In the genomic region with DNA sequence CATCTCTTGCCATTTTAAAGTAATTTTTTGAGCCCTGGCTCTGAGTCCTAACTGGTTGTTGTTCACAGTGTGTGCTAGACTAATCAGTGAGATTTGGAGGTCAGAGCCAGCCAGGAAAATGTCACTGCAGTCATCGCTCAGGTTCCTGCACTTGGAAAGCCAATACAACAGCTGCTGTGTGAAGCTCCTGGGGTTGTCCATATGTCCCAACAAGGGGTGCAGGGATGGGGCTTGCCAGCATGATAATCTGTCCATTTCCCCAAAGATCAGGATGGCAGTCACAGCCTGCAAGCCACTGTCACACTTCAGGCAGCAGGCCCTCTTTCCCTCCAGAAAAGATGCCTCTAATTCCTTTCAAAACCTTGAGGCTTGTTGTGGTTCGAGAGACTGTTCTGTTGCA, we compare ENCODE assay signal across 17 mouse cellular contexts.
DNase-seq lines count a peak whose midpoint lies in the region; ATAC-seq and TF ChIP-seq lines count a peak whose summit lies in the region.
"Had no signal": no experiment of that assay in that cellular context is flagged by ENCODE, and none has a peak within 500 bp of the region (broad histone marks: within the 10 kb centered on the region; RNA-seq: fewer than 3 reads in every experiment).

No protein-coding gene starts in this region.

- H3K4me1 ChIP-seq in embryonic facial prominence, embryonic 14.5 days (ENCODE audit: control insufficient read depth, insufficient read depth, low read length): peaks cover 9% of the 10 kb centered on the region
- H3K4me1 ChIP-seq in embryonic facial prominence, embryonic 10.5 days: peaks cover 52% of the 10 kb centered on the region
- H3K4me1 ChIP-seq in cerebellum, adult 2 months (ENCODE audit: control insufficient read depth, insufficient read depth, low read length): peaks cover 9% of the 10 kb centered on the region; the same call in 1 of the 2 replicates
- H3K4me1 ChIP-seq in forebrain, postnatal 0 days (ENCODE audit: insufficient read depth): peaks cover 9% of the 10 kb centered on the region; the same call in 1 of the 2 replicates
- H3K4me1 ChIP-seq: stomach, embryonic 15.5 days had no signal

- no peak for TF ChIP-seq POLR2A in cerebellum, adult 2 months (IDR thresholded peaks at IDR 0.05; ENCODE audit: borderline replicate concordance, insufficient read depth, low read length)

- H3K36me3 ChIP-seq in embryonic facial prominence, embryonic 14.5 days (ENCODE audit: control insufficient read depth, insufficient read depth, low read length): no peaks in the 10 kb centered on the region
- H3K36me3 ChIP-seq in embryonic facial prominence, embryonic 10.5 days (replicated peaks): no peaks in the 10 kb centered on the region
- no peaks in the 10 kb centered on the region for H3K36me3 ChIP-seq in forebrain, postnatal 0 days (ENCODE audit: insufficient read depth)
- H3K36me3 ChIP-seq: embryonic facial prominence, embryonic 12.5 days; stomach, embryonic 15.5 days had no signal

- WGBS in embryonic facial prominence, embryonic 14.5 days: 51% methylated on average over 2 of the region's 2 CpGs
- WGBS in embryonic facial prominence, embryonic 10.5 days: 61% methylated on average over 2 of the region's 2 CpGs
- WGBS in cerebellum, adult 2 months: 13% methylated on average over 2 of the region's 2 CpGs
- 31% methylated on average over 2 of the region's 2 CpGs for WGBS in forebrain, postnatal 0 days

- H3K9me3 ChIP-seq in embryonic facial prominence, embryonic 14.5 days (ENCODE audit: control insufficient read depth, low read length): no peaks in the 10 kb centered on the region
- no peaks in the 10 kb centered on the region for H3K9me3 ChIP-seq in embryonic facial prominence, embryonic 10.5 days
- H3K9me3 ChIP-seq in forebrain, postnatal 0 days (ENCODE audit: low read length): no peaks in the 10 kb centered on the region
- H3K9me3 ChIP-seq: embryonic facial prominence, embryonic 12.5 days; stomach, embryonic 15.5 days had no signal

- no peak overlapping the region for H3K9ac ChIP-seq in embryonic facial prominence, embryonic 14.5 days (ENCODE audit: low read depth, low read length)
- no peak overlapping the region for H3K9ac ChIP-seq in forebrain, postnatal 0 days
- H3K9ac ChIP-seq: embryonic facial prominence, embryonic 12.5 days; stomach, embryonic 15.5 days had no signal

- DNase-seq in embryonic facial prominence, embryonic 14.5 days (ENCODE audit: low spot score): peak; percentile 56
- no peak for DNase-seq in embryonic facial prominence, embryonic 10.5 days (ENCODE audit: low spot score)
- DNase-seq in layer of hippocampus, adult 9-11 months: peak; percentile 19
- DNase-seq in layer of hippocampus, adult 11-12 months (ENCODE audit: low spot score): no peak
- peak; percentile 93 to 96 for DNase-seq in cerebellum, adult 2 months
- peak; percentile 75 for DNase-seq in forebrain, postnatal 0 days
- no peak for DNase-seq in spleen, postnatal 10 days (ENCODE audit: low spot score in 2 of 2)
- no peak for DNase-seq in frontal cortex, postnatal 36 days (ENCODE audit: low spot score in 2 of 2)
- DNase-seq: B cell, adult 2 months; gastrocnemius, postnatal 36 days; lung, adult 18-20 months; right cerebral cortex, postnatal 4 days; thymus, postnatal 14 days had no signal

- H3K27ac ChIP-seq in embryonic facial prominence, embryonic 14.5 days (replicated peaks; ENCODE audit: low read depth, low read length): no peak overlapping the region
- H3K27ac ChIP-seq in embryonic facial prominence, embryonic 10.5 days (replicated peaks): no peak overlapping the region; the same call in 1 of the 2 replicates
- H3K27ac ChIP-seq in cerebellum, adult 2 months (ENCODE audit: insufficient read depth, low read length): no peak overlapping the region
- H3K27ac ChIP-seq in forebrain, postnatal 0 days (ENCODE audit: low read depth, low read length): peak overlapping the region; percentile 37; the same call in 1 of the 2 replicates
- H3K27ac ChIP-seq: embryonic facial prominence, embryonic 12.5 days; kidney, postnatal 0 days; stomach, embryonic 15.5 days had no signal

- no peak overlapping the region for H3K4me3 ChIP-seq in embryonic facial prominence, embryonic 14.5 days (ENCODE audit: low read depth, low read length)
- no peak overlapping the region for H3K4me3 ChIP-seq in embryonic facial prominence, embryonic 10.5 days
- no peak overlapping the region for H3K4me3 ChIP-seq in cerebellum, adult 2 months (replicated peaks; ENCODE audit: insufficient read depth, low read depth, low read length)
- no peak overlapping the region for H3K4me3 ChIP-seq in forebrain, postnatal 0 days (ENCODE audit: low read depth, low read length)
- H3K4me3 ChIP-seq: embryonic facial prominence, embryonic 12.5 days; myocyte; stomach, embryonic 15.5 days had no signal

- no peak for TF ChIP-seq CTCF in cerebellum, adult 2 months (IDR thresholded peaks at IDR 0.05; ENCODE audit: borderline replicate concordance, insufficient read depth, low read depth, low read length)
- no peak for TF ChIP-seq CTCF in forebrain, postnatal 0 days (IDR thresholded peaks at IDR 0.05; ENCODE audit: low read depth)

- 0 out of 2 replicates have a peak, but pooled peaks have one; percentile 41 for ATAC-seq in embryonic facial prominence, embryonic 14.5 days (ENCODE audit: low read depth)
- peak; percentile 84 for ATAC-seq in forebrain, postnatal 0 days

- H3K4me2 ChIP-seq in embryonic facial prominence, embryonic 14.5 days (ENCODE audit: low read depth, low read length): no peak overlapping the region
- no peak overlapping the region for H3K4me2 ChIP-seq in forebrain, postnatal 0 days (ENCODE audit: low read depth)
- H3K4me2 ChIP-seq: embryonic facial prominence, embryonic 12.5 days; stomach, embryonic 15.5 days had no signal

- H3K27me3 ChIP-seq in embryonic facial prominence, embryonic 14.5 days (replicated peaks; ENCODE audit: control insufficient read depth, insufficient read depth, low read length): no peaks in the 10 kb centered on the region
- no peaks in the 10 kb centered on the region for H3K27me3 ChIP-seq in embryonic facial prominence, embryonic 10.5 days (replicated peaks; ENCODE audit: low read depth, poor library complexity, severe bottlenecking)
- H3K27me3 ChIP-seq in cerebellum, adult 2 months (ENCODE audit: control insufficient read depth, insufficient read depth, low read length): no peaks in the 10 kb centered on the region
- no peaks in the 10 kb centered on the region for H3K27me3 ChIP-seq in forebrain, postnatal 0 days (ENCODE audit: insufficient read depth, low read length)
- H3K27me3 ChIP-seq: embryonic facial prominence, embryonic 12.5 days; stomach, embryonic 15.5 days had no signal

Comparison
In these comparisons a context has a peak if more than half of its experiments do, and no peak if none do; other contexts are left out.
1. DNase-seq: peak in embryonic facial prominence, embryonic 14.5 days (single experiment), layer of hippocampus, adult 9-11 months (single experiment), cerebellum, adult 2 months (2 of 2) and forebrain, postnatal 0 days (single experiment); none in embryonic facial prominence, embryonic 10.5 days (single experiment), layer of hippocampus, adult 11-12 months (single experiment), spleen, postnatal 10 days (0 of 2) and frontal cortex, postnatal 36 days (0 of 2).